Mouse (Mus musculus): ENCODE measurements around the gene Garnl3. TPM values are rescaled to one million over a fixed set of nuclear protein-coding genes. Genes with fewer than 3 reads are reported as not detected.
"Not testable (repeated sequence)": the region's sequence is repeated elsewhere in the genome, so short reads cannot be mapped to it uniquely, and the experiment has no call there.

Gene Garnl3
- total RNA-seq, 2 experiments from 2014 or later = not detected

DNA sequence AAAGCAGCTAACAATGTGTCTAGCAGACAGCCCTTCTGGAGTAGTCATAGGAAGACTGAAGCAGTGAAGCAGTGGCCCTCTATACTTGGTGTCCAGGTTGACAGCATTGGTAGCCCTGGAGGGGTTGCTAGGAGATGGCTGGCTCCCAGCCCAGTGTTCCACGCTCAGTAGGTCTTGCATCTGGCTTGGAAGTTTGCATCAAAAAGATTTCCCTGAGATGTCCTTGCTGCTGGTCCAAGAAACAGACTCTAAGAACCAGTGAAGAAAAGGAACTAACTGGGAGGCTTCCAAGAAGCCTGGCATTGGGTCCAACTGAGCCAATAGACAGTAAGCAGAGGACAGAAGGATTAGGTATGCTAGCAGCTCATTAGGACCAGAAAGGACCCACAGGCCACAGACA, 94.0 kb downstream of the Garnl3 start:
- no peak for ATAC-seq (replicated peaks; ENCODE audit: low FRiP score, poor library complexity, severe bottlenecking)

DNA sequence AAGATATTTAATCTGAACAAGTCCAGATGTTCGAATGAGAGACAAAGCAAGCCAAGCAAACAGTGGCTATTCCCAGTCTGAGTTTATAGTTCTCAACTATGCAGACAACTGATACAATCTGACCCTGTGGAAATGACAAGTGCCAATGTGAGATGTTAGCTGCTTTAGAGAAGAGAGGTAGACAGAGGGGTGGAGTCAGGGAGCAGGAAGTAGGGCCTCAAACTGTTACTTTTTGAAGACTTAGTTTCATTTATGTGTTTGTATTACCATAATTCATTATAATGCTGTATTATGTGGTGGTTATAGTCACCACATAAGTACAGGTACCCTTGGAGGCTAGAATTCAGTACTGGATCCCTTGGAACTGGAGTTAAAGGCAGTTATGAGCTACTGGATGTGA, 96.2 kb downstream of the Garnl3 start:
- no peak for ATAC-seq (replicated peaks; ENCODE audit: low FRiP score, poor library complexity, severe bottlenecking)

DNA sequence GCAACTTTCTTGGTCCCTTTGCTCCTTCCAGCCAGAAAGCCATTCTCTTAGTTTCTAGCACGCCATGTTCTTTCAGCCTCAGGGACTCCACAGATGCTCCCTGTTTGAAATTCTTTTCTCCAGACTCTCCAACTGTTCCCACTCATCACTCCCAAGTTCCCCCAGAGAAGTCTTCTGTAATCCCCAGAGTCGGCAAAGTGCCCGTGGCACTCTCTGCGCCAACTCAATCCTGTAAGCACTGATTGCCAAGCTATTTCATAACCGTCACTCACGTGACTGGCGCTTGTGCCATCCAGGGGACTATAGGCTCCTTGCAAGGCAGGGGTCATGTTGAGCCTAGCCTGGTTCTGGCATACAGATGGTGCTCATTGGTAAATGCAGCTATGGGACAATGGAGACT, 98.2 kb downstream of the Garnl3 start:
- ATAC-seq (replicated peaks; ENCODE audit: low FRiP score, poor library complexity, severe bottlenecking) = no peak

DNA sequence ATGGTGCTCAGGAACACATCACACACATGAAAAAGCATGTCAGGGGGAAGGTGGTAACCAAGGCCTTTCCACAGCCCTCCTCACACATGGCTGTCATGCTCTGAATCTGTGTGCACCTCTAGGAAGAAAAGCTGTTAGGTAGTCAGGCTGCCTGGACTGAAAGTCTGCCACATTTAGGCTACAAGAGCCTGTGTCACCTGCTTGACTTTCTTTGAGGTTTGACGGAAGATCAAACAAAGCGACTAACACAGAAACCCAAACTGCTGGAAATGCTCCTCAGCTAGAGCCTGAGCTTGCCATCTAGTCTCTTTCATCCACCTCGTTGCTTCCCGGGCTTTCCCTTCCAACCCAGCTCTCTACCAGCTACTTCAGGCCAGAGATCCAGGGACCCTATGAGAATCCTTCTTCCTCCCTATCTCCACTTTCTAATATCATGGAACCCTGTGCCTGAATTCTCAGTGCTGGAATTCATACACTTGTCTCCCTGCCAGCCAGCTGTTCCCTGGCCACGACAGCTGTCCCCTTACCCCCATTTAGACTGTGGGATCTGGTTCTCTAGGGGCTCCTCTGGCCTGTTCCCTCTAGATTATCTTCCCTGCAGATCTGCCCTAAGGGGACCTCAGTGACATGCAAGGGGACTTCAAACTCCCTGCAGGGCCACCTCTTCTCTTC, 98.9 kb downstream of the Garnl3 start:
- no peak for ATAC-seq (replicated peaks; ENCODE audit: low FRiP score, poor library complexity, severe bottlenecking)

DNA sequence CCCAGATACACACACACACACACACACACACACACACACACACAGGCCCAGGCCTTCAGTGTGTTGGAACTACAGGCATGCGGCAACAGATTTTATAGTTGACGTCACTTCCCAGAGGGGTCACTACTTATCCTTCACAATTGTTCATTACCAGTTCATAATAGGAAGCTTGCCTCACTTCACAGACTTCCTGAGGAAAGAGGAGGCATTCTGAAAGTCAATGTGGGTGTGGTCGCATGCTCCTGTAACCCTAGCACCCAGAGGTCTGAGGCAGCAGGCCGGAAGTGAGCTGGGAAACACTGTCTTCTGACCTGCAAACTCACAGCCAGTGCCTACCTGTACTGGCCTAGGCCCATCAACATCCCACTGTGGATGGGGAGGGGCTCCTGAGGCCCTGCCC, 106.4 kb downstream of the Garnl3 start:
- no peak for ATAC-seq (replicated peaks; ENCODE audit: low FRiP score, poor library complexity, severe bottlenecking)

DNA sequence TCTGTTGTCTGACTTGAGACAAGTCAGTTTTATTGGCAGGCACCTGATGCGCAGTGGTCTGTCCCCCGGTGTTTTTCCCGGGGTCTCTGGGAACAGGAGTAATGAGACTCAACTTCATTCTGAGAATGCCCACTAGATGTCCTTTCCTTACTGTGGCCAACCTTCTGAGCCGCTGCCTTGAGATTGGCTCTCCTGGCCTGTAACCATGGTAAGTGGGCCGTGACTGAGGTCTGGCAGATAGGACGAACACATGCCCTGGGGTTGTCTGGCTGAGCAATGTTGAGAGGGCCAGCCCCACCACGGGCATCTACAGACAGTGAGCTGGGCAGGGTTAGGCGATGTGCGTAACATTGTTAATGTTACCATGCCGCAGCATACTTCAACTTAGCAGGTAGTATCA, 106.9 kb downstream of the Garnl3 start:
- no peak for ATAC-seq (replicated peaks; ENCODE audit: low FRiP score, poor library complexity, severe bottlenecking)

DNA sequence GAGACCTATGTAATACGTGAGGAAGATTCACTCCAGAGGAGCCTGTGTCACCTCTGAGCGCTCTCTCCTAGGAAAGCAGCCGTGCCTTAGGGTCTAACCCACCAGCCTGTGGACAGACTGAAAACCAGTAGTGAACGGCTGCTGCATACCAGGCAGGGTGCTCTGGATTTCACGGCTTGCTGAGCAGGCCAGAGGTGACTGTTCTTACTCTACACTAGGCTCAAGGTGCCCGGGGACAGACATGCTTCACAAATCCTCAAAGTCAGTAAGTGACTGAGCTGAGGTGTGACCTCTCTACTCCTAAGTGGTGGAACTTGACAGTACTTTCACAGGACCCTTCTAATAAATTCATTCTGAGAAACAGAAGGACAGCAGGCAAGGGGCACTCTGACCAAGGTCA, 108.6 kb downstream of the Garnl3 start:
- ATAC-seq (replicated peaks; ENCODE audit: low FRiP score, poor library complexity, severe bottlenecking) = no peak

DNA sequence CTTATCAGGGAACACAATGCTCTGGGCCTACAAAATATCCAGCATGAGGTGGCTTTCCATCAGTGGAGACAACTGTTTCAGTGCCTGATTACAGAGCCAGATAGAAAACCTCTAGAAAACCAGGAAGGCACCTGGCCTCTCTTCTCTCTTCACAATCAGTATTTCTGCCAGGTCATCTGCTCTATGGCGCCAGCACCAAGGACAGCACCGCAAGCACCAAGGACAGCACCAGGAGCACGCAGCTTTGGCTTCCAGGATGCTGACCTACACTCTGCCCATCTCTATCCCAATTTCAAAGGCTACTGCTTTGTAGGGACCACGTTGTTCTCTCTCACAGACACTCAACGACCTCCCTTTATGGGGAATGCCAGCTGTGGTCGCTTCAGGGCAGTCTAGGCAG, 113.4 kb downstream of the Garnl3 start:
- ATAC-seq (replicated peaks; ENCODE audit: low FRiP score, poor library complexity, severe bottlenecking) = no peak

DNA sequence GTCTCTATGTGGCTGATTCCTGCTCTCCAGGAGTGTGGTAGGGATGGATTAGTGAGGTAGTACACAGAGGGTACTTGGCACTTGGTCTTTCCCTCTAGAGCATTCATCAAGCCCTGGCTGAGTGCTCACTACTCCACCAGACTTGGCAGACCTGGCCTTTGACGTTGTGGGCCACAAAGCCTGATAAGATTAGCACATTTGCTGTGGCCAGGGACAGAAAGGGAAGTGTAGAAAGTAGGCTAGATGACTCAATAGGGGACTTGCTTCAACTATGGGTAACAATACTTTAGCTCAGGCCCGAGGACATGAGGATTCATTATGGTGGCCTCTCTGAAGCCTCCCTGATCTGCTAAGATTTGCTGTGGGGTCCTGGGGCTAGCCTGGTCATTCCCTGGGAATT, 114.3 kb downstream of the Garnl3 start:
- no peak for ATAC-seq (replicated peaks; ENCODE audit: low FRiP score, poor library complexity, severe bottlenecking)

DNA sequence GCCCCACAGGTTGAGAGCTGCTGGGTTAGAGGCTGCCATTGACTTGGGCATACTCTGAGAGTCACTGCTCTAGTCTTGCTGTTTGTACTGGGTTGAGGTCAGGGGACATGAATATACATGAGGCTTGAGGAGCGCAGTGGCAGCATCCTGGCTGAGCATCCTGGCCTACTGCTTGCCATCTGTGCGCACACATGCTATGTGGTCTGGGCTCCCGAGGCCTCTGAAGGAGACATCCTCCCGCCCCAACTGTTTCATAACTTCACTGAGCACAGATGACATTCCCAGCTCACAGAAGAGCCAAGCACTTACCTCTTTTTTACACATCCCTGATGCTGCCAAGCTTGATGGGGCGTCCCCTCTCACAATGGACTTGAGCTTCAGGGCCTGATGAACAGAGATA, 116.6 kb downstream of the Garnl3 start:
- ATAC-seq (replicated peaks; ENCODE audit: low FRiP score, poor library complexity, severe bottlenecking) = no peak

DNA sequence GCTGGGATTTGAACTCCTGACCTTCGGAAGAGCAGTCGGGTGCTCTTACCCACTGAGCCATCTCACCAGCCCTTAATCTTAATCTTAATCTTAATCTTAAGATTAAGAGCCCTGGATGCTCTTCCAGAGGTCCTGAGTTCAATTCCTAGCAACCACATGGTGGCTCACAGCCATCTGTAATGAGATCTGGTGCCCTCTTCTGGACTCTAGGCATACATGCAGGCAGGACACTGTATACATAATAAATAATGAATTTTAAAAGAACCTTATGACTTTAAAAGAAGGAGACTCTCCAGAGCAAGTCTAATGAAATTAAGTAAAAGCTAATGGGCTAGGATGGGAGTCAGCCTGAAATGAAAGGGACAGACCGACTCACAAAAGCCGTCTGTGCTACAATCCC, 122.4 kb downstream of the Garnl3 start:
- ATAC-seq (replicated peaks; ENCODE audit: low FRiP score, poor library complexity, severe bottlenecking) = not testable (repeated sequence)

DNA sequence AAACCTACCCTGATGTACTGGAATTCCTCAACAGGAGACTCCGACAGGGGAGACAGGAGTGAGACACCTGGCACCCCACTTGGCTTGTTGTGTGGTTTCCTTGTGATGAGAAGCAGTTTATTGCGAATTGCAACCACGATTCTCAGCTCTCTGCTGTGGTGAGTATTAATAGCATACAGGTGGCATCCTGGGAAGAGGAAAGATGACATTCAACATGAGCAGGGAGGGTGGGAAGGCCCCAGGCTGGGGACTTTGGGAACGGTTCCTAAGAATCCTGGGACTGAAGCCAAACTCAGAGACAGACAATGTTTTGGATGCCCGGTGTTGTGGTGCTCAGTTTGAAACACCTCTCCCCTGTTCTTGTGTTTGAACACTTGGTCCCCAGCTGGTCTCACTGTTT, 126.4 kb downstream of the Garnl3 start:
- no peak for ATAC-seq (replicated peaks; ENCODE audit: low FRiP score, poor library complexity, severe bottlenecking)

DNA sequence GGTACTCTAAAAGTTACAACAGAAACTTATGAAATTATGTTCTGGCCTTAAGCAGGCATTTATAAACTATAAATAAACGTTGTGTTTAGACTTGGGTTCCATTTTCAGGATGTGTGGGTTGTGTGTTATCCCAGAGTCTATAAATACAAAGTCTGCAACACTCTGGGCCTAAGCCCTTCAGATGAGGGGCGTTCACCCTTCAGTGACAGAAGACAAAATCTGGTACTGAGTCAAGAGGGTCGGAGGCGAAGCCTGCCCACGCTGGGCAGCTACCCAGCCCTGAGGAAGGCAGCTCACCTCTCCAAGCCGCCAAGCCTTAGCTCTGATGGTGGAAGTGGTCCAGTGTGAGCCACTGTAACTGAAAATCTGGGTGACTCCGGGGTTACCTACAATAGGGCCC, 129.3 kb downstream of the Garnl3 start:
- ATAC-seq (replicated peaks; ENCODE audit: low FRiP score, poor library complexity, severe bottlenecking) = no peak

DNA sequence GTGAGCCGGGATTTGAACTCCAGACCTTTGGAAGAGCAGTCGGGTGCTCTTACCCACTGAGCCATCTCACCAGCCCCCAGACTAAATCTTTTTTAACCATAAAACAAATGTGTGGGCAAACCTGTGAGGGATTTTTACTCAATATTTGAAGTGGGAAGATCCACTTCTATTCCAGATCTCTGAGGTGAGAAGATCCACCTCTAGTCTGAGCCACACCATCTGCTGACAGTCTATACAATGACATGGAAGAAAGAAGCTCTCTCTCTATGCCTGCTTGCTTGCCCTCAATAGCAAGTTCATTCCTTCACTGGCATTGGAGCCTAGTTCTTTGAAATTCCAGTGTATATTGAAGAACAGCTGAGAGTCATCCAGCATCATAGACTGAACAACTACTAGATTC, 131.7 kb downstream of the Garnl3 start:
- ATAC-seq (replicated peaks; ENCODE audit: low FRiP score, poor library complexity, severe bottlenecking) = no peak

DNA sequence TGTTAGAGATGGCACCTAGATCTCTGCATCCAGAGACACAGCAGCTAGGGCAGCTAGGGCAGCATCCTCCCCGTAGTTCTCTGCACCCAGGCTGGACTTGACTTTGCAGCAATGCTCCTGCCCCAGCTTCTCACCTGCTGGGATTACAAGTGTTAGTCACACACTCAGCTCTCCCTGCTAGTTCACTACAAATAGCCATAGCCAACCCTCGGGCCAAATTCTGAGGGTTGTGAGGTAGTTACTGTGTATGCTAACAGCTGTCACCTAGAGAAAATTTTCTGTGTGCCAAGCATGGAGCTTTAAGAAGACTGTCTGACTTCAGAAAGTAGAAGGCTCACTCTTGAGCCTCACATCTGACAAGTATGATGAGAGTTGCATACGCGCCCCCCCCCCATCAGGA, 133.7 kb downstream of the Garnl3 start:
- no peak for ATAC-seq (replicated peaks; ENCODE audit: low FRiP score, poor library complexity, severe bottlenecking)

DNA sequence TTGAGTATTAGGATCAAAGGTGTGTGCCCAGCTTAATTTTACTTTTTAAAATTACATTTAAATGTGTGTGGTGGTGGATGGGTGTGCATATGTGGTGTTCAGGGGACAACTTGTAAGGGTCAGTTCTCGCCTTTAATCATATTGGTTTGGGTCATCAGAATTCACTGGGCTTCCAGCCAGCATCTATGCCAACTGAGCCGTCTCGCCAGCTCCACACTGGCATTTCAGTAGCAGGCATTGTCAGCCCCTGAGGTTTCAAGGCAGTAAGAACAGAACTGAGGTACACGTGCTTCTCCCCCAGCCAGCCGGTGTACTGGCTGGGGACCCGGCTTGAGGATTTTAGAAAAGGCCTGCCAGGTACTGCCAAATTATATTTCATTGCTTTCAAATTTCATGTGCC, 134.4 kb downstream of the Garnl3 start:
- no peak for ATAC-seq (replicated peaks; ENCODE audit: low FRiP score, poor library complexity, severe bottlenecking)

DNA sequence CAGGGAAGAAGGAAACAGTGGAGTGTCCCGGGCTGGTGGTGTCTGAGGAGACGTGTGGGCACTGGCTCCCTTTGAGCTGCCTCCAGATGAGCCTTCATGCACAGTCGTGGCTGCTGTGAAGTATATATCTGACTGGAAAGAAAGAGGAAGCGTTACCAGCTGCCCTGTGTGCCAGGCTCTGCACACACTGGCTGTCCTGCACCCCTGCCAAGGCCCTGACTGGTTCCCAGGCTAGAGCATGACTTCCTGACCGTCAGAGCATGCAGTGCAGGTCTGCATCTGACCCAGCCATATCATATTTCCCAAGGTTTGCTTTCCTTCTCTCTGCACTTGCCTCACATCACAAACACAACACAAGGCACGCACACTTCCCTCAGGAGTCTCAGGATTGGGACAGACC, 139.3 kb downstream of the Garnl3 start:
- ATAC-seq (replicated peaks; ENCODE audit: low FRiP score, poor library complexity, severe bottlenecking) = no peak

DNA sequence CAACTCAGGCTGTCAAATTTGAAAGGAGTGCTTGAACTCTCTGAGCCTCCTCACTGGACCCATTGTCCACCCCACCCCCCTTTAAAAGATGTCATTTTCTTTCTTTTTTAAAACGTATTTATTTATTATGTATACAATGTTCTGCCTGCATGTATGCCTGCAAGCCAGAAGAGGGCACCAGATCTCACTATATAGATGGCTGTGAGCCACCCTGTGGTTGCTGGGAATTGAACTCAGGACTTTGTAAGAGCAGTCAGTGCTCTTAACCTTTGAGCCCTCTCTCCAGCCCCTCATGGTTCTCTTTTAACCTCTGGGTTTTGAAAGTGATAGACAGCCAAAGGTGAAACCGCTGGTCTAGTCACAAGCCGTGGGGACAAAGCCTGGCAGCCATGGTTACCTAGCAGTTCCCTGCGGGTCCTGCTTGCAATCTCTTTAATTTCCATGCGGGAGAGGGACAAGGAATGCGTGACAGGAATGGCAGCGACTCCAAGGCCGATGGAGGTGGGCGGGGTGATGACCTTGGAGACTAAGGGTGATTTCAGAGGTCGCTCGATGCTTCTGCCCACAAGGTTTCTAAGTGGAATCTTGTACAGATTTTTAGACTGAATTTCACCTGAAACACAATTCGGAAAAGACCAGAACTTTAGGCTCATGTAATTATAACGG, 141.2 kb downstream of the Garnl3 start:
- no peak for ATAC-seq (replicated peaks; ENCODE audit: low FRiP score, poor library complexity, severe bottlenecking)

DNA sequence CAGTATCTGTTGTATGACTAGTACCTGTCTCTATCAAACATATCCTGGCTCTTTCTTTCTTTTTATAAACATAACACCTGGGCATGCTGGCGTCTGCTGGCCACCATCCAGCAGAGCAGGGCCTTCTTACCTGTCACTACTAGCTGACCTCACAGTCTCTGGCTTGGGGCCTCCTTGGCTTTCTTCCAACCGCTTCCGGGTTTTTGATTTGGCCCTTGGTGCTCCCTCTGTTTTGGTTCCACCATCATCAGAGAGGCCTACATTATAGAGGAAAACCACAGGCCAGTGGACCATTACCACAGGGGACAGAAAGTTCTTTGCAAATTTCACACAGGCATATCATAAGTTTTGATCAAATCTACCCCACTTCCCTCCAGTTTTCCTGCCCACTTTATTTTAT, 142.1 kb downstream of the Garnl3 start:
- ATAC-seq (replicated peaks; ENCODE audit: low FRiP score, poor library complexity, severe bottlenecking) = no peak

DNA sequence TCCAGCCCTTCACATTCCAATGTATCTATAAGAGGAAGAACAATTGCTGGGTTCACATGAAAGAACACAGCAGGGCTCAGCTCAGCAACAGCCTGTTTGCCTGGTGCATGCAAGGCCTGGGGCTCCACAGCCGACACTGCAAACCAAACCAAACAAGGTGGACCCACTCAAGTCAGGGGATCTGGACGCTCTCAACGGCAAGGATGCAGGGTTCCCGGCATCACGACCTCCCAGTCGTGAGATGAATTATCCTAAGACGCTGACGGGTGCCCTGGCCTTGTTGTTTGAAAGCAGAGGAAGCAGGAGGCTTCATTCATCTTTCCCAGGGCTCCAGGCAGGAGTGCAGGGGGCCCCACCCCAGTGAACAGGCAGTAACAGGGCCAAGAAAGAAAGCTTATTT, 145.6 kb downstream of the Garnl3 start:
- no peak for ATAC-seq (replicated peaks; ENCODE audit: low FRiP score, poor library complexity, severe bottlenecking)

DNA sequence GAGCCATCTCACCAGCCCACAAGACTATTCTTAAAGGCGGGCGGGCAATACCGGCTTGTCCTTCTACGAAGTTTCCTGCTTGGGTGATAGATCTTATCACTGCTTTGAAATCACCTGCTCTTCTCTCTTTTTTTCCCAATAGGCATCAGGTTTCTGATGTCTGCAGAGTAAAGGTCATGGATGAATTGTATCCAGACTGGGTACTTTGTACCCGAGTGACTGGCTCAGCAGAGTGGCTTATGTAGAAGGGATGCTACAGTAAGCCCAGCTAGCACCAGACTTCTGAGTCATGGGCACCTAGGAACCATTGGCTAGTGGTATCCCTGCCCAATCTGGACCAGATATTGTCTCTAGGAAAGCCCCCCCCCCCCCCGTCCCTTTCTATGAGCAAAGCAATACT, 147.8 kb downstream of the Garnl3 start:
- ATAC-seq (replicated peaks; ENCODE audit: low FRiP score, poor library complexity, severe bottlenecking) = no peak

DNA sequence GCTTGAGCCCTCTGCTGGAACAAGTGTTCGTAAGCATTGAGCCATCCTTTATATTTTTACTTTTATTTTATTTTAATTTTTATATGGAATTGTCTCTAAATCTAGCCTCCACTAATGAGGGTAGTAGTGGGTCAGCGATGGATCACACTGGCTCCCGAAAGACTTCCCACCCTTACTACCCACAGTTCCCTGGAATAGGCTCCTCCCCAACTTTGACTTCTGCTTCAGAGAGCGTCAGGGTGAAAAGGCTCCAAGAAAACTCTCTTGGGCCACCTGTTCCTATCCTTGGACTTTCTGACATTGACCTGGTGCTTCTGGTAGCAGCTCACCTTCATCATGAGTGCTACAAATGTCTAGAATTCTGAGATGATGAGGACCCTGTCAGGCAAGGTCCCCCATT, 148.8 kb downstream of the Garnl3 start:
- ATAC-seq (replicated peaks; ENCODE audit: low FRiP score, poor library complexity, severe bottlenecking) = no peak
